Mouse (Mus musculus) macrophage (primary cell): Measurements from ENCODE around the gene Nek8. TPM values are rescaled to one million over a fixed set of nuclear protein-coding genes. Genes with fewer than 3 reads are reported as not detected.

Experiments
- H3K27ac ChIP-seq: fragments of 350-480 bp; formaldehyde crosslinking; 2 replicates; pipeline ENCODE4 v1.9.0; 2021
- H3K36me3 ChIP-seq: fragments of 350-480 bp; formaldehyde crosslinking; 2 replicates; pipeline ENCODE4 v1.9.0; 2021; ENCODE audit errors: inconsistent target
- H3K4me3 ChIP-seq: fragments of 350-480 bp; formaldehyde crosslinking; 2 replicates; pipeline ENCODE4 v1.9.0; 2021; ENCODE audit errors: inconsistent target
- H3K79me2 ChIP-seq: fragments of 350-480 bp; formaldehyde crosslinking; 2 replicates; pipeline ENCODE4 v1.9.0; 2021; ENCODE audit errors: inconsistent target
- WGBS: methylation state at CpG from one replicate; pipeline ENCODE4 v1.1.7; 2026; ENCODE audit warnings: inconsistent platforms; ENCODE audit not compliant: missing documents; 5-methylcytosine and 5-hydroxymethylcytosine counted together
- polyA plus RNA-seq: library from polyadenylated mRNA; stranded (reverse); fragments of 250-400 nt; gene quantifications from 3 replicates; pipeline ENCODE4 v1.2.4, GENCODE M21; 2018; ENCODE audit warnings: inconsistent platforms

Nek8 gene
- polyA plus RNA-seq, 1 experiment from 2014 or later, result 0.89 TPM

DNA sequence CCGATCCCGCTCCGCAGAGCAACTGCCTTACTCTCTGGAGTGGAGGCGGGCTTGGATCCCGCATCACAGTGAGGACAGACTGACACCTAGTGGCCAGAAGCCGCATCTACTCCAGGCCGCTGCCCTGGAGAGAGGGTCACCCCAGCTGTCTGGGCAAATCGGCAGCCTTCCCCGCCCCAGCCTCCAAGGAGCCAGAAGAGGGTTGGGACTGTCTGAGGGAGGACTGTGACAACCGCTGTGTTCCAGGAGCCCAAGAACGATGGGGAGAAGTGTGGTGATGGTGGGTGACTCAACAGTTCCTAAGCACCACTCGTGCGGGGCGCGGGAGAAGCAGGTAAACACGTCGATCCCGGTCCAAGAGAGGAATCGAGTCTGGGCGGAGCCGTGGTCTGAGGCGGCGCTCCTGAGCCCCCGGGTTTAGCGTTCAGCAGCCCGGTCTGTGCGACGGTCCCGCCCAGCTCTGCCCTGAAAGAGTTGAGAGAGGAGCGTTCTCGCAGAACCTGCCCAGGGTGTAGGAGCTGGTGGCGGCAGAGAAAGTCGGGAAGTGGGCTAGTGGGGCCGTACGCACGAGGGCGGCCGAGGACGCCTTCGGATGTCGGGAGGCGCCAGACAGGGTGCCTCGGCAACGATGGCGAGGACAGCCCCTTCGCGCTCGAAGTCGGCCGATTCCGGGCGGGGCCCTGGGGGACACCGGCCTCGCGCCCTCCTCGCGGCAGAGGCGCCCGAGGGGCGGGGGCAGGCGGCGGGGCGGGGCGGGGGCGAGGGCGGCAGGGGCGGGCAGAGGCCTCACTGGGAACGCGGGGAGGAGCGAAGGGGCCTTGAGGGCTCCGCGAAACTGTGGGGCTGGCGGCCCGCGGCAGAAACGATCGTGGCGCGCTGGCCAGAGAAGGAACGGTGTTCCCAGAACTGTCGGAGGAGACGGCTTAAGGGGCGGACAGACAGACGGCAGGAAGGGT, 1.7 kb upstream of the Nek8 start:
- Histone ChIP-seq H3K36me3 (peaks cover 11% of the 10 kb centered on the region; the same call in 1 of the 2 replicates), H3K4me3 (peak overlapping the region; percentile 69)
- under 1% methylated on average over 82 of the region's 84 CpGs for WGBS

DNA sequence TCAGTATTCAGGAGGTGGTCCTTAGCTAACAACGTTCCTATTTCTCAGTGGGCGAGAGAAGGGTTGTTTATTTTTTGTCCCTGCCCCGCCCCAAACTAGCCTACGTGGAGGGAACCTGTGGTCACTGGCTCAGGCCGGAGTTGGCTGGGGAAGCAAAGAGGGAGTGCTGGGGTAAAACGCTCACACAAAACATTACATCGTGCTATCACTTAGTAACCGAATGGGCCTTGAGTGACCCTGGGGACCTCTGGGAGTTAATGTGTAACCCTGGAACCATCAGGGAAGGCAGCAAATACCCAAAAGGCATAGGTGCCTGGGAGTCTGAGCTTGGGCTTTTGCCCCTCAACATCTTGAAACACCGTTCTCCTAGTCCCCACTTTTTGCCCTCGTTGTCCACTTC, 962 bp upstream of the Nek8 start:
- Histone ChIP-seq H3K36me3 (peaks cover 11% of the 10 kb centered on the region; the same call in 1 of the 2 replicates), H3K27ac (peak overlapping the region; percentile 54; the same call in 1 of the 2 replicates)
- WGBS, result 0% methylated on average over 9 of the region's 10 CpGs

More for the DNA sequence above, 1.7 kb upstream of the Nek8 start:
- H3K27ac ChIP-seq, result peak overlapping the region; percentile 54
- H3K79me2 ChIP-seq, result peaks cover 22% of the 10 kb centered on the region

DNA sequence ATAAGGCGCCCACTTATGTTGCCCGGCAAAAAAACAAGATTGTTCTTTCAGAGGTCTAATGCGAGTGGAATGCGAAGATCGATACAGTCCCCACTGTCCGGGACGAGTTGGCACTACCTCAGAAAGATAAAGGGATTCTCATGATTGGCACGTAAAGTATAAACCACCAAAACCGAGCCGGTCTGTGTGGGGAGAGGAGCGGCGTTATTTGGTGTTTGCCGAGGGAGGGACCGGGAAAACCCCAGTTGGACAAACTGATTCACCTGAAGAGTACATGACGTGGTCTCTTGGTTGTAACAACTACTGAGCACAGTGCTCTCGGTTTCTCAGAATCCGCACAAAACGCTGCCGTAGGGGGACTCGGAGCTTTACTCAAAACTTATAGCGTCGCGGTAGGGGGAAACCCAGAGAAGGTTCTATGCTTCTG, 443 bp upstream of the Nek8 start:
- peak overlapping the region; percentile 77 for H3K27ac ChIP-seq
- under 1% methylated on average over 23 of the region's 23 CpGs for WGBS
- H3K36me3 ChIP-seq, result peaks cover 11% of the 10 kb centered on the region; the same call in 1 of the 2 replicates
- H3K4me3 ChIP-seq, result peak overlapping the region; percentile 69
- peaks cover 9% of the 10 kb centered on the region for H3K79me2 ChIP-seq

More for the DNA sequence above, 962 bp upstream of the Nek8 start:
- peaks cover 14% of the 10 kb centered on the region for H3K79me2 ChIP-seq
- peak overlapping the region; percentile 69 for H3K4me3 ChIP-seq

DNA sequence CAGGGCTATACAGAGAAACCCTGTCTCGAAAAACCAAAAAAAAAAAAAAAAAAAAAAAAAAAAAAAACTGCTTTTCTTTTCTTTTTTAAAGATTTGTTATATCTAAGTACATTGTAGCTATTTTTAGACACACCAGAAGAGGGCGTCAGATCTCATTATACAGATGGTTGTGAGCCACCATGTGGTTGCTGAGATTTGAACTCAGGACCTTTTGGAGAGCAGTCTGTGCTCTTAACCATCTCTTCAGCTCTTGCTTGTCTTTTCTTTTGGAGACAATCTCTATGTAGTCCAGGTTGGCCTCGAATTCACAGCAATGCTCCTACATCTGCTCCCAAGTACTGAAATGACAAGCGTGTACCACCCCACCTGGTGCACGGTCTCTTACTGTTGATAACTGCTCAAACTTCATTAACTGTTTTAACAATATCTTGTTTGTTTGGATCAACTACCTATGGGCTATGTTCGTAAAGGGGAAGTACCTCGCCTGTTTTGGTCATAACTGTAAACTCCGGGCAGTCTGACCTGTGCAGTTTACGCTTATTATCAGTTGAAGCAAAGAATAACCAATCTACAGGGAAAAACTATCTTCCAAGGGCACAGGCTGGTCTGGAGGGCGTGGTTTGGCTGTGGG, 589 bp downstream of the Nek8 start:
- Histone ChIP-seq H3K27ac (peak overlapping the region; percentile 77), H3K79me2 (no peaks in the 10 kb centered on the region), H3K36me3 (peaks cover 8% of the 10 kb centered on the region; the same call in 1 of the 2 replicates), H3K4me3 (peak overlapping the region; percentile 69)
- WGBS, result under 1% methylated on average over 9 of the region's 10 CpGs

DNA sequence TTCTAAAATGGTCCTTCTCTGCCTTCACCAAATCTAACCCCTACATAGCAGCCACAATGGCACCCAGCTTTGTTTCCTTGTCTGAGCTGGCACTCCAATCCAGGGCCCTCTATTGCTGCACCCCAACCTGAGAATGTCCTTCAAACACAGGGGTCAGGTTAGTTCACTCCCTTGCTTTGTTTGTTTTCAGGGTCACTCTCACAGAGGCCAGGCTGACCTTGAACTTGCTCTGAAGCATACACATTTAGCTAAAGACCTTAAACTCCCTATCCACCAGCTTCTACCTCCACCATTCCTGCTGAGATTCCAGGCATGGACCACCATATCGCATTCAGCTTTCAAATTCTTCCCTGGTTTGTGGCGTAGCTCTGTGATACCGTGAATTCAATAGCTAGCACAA, 2.0 kb downstream of the Nek8 start:
- H3K36me3 ChIP-seq, result no peaks in the 10 kb centered on the region
- 97% methylated on average over 3 of the region's 3 CpGs for WGBS
- H3K79me2 ChIP-seq, result no peaks in the 10 kb centered on the region
- H3K4me3 ChIP-seq, result no peak overlapping the region
- H3K27ac ChIP-seq, result no peak overlapping the region

DNA sequence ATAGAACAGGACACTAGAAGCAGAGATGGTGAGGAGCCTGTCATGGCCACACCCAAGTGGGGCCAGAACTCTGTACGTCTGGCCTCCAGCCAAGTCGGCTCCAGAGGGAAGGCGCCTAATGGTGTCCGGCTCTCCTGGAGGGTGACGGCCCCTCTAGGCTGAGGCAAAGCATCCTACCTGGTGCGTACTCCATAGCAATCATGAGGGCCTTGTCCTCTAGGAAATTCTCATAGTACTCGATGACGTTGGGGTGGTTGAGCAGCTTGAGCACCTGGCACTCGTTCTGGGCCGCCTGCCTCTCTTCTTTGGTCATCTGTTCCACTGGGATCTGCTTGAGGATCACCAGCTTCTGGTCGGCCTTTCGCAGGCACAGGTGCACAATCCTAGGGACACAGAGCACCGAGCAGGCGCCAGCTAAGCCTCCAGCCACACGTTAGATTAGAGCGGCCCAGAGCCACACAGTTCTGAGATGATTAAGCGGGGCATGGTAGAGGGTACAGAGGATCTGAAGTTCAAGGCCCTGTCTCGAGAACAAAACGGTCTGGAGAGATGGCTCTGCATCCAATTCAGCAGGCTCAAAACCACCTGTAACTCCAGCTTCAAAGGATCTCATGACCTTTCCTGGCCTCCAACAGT, 3.6 kb downstream of the Nek8 start:
- no peak overlapping the region for H3K27ac ChIP-seq
- H3K79me2 ChIP-seq, result no peaks in the 10 kb centered on the region
- H3K4me3 ChIP-seq, result no peak overlapping the region
- WGBS, result 94% methylated on average over 19 of the region's 19 CpGs
- H3K36me3 ChIP-seq, result no peaks in the 10 kb centered on the region

DNA sequence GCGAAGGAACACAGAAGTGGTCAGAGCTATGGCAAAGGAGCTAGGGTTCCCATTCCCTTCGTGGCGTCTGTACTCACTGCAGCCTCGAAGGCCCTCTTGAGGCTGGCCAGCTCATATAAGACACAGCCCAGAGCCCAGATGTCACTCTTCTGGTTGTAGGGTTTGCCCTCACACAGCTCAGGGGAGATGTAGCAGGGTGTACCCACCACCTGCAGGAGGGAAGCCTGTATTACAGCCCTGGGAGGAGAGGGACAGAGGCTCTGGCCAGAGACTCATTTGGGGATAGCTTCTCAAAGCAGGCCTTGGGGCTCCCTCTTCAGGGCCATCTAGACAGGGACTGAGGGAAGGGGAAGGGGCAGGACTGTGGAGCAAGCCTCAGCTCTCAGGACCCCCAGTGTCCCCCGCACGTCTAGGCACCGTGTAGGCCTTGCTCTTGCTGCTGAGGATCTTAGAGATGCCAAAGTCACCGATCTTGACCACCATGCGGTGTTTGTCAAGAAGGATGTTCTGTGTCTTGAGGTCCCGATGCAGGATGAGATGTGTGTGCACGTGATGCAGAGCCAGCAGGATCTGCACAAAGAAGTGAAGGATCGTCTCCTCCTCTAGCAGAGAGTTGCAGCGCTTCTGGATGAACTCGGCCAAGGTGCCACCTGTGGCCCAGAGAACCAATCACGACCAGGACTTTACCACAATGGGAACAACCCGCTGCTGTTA, 4.3 kb downstream of the Nek8 start:
- 94% methylated on average over 16 of the region's 16 CpGs for whole genome bisulfite sequencing
- H3K36me3 ChIP-seq, result no peaks in the 10 kb centered on the region
- no peaks in the 10 kb centered on the region for H3K79me2 ChIP-seq
- no peak overlapping the region for H3K27ac ChIP-seq
- no peak overlapping the region for H3K4me3 ChIP-seq

DNA sequence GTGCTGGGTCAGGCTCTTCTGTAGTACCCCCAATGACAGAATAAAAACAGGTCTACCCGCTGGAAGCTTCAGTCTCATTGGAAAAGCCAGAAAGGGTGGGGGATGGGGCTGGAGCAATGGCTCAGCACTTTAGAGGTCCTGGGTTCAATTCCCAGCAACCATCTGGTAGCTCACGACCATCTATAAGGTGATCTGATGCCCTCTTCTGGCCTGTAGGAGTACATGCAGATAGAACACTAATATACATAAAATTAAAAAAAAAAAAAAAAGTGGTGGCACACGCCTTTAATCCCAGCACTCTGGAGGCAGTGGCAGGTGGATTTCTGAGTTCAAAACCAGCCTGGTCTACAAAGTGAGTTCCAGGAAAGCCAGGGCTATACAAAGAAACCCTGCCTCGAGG, 5.1 kb downstream of the Nek8 start:
- 84% methylated on average over 4 of the region's 4 CpGs for WGBS
- H3K36me3 ChIP-seq, result no peaks in the 10 kb centered on the region
- H3K27ac ChIP-seq, result no peak overlapping the region
- H3K79me2 ChIP-seq, result no peaks in the 10 kb centered on the region
- H3K4me3 ChIP-seq, result no peak overlapping the region

DNA sequence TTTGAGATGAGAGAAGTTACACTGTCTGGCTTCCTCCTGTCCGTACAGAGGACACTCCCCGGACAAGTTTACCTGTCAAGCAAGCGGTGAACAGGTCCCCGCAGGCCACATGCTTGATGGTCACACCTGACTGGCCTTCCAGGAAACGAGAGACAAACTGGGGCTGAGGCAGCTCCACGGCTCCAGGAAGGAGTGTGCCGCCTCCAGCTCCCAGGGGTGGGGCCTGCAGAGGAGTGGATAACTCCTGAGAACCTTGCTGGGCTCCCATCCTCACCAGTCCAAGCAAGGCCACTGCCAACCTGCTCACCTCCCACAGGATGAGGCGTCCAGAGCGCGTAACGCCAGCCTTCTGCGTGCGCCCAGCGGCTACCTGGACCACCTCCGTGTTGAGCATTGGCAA, 6.2 kb downstream of the Nek8 start:
- Histone ChIP-seq H3K79me2 (no peaks in the 10 kb centered on the region), H3K36me3 (no peaks in the 10 kb centered on the region), H3K27ac (no peak overlapping the region), H3K4me3 (no peak overlapping the region)
- 96% methylated on average over 15 of the region's 15 CpGs for WGBS

DNA sequence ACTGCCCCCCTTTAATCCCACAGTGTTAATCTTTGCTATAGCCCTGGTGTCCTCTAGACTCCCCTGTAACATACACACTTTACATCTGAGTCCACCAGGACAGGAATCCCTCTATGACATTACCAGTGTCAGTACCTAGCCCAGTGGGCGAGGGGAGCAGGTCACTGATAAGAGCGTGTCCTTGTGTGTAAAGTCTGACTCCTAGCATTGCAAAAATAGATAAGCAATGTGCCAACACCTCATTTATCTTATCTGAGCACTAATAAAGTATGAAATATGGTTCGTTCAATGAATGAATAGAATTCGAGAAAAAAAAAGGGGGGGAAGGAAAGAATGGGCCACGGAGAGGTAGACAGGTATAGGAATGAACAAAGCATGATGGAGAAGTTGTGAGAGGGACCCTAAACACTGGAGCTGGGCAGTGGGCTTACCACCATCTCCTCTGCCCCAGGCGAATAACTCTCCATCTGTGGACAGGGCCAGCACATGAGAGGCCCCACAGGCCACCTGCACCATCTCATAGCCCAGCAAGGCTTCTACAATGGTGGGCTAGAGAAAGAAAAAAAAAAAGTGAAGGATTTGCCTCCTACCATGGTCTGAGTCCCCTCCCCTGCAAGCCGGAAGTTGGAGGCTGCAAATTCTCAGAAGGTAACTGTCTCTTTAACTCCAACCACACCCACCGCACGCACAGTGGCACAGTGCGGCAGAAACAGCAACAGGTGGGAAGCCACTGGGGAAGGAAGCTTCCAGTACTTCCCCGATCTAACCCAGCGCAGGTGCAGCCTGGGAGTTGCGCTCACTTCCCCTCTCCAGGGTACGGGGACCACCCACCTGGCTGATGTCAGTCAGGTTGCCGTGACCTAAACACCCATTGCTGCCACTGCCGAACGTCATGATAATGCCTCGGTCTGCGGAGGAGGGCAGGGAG, 7.7 kb downstream of the Nek8 start:
- H3K36me3 ChIP-seq, result no peaks in the 10 kb centered on the region
- H3K27ac ChIP-seq, result no peak overlapping the region
- H3K79me2 ChIP-seq, result no peaks in the 10 kb centered on the region
- 28% methylated on average over 16 of the region's 19 CpGs for WGBS
- no peak overlapping the region for H3K4me3 ChIP-seq

DNA sequence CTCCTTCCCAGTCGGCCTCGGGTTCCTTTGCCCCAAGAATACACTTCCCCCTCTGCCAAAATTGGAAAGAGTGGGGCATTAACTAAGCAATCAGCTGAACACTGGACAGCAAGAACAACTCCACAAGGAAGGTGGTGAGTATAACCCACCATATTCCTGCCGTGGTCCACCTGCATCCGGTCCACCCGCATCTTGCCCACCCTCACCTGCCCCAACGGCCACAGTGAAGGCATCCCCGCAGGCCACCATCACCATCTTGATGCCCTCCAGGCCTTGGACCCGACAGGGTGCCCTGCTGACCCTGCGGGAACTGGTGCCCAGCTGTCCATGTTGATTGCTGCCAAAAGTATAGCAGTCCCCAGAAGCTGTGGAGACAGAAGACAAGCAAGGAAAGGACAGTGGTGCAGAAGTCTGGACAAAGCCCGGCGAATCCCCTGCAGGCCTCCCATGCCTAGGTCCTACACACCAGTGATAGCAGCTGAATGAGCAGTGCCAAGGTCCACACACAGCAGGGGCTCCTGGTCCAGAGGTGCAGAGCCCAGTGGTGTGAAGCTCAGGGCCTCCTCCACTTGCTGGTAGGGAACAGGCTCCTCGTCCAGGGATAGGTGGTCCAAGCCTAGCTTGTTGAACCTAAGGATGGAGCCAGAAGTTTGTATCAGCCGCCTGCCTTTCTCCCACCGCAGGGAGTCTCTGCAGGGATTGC, 9.1 kb downstream of the Nek8 start:
- Histone ChIP-seq H3K79me2 (no peaks in the 10 kb centered on the region), H3K36me3 (no peaks in the 10 kb centered on the region), H3K27ac (no peak overlapping the region), H3K4me3 (no peak overlapping the region)
- WGBS, result 95% methylated on average over 14 of the region's 14 CpGs

DNA sequence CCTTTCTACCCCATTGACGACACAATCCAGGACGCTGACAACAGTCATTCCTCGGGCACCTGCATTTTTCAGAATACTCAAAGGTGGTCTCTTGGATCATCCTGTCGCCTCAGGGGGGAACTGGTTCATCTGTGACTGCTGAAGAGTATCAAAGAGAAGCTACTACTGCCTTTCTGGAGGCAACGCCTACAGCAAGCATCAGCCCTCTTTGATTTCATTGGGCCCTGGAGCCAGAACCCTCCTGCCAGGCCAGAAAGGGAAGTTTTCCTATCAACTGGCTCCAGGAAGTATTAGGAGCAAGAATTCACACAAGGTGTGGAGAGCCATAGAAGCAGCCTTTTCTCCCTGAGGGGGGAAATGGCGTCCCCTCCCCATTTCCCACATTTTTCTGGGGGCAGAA, 9.8 kb downstream of the Nek8 start:
- no peaks in the 10 kb centered on the region for H3K36me3 ChIP-seq
- H3K27ac ChIP-seq, result no peak overlapping the region
- 89% methylated on average over 6 of the region's 6 CpGs for WGBS
- no peak overlapping the region for H3K4me3 ChIP-seq
- no peaks in the 10 kb centered on the region for H3K79me2 ChIP-seq

DNA sequence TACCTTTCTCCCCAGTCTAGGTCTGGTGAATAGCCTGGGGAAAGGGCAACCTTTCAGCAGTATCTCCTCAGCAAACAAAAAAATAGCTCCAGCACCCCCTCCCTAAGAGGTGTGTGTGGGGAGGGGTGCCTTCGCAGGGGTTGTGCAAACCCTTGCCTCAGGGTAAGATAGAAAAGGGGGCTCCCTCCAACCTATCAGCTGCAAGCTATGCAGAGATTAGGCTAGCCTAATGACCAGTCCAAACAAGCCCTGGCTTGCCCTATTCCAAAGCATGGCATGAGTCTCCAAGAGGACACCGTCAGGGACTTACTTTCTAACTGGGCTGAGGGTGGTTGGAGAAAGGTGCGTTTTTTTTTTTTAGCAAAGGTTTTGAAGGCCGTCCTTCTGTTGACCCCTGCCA, 10.3 kb downstream of the Nek8 start:
- H3K27ac ChIP-seq, result no peak overlapping the region
- no peak overlapping the region for H3K4me3 ChIP-seq
- no peaks in the 10 kb centered on the region for H3K36me3 ChIP-seq
- H3K79me2 ChIP-seq, result no peaks in the 10 kb centered on the region
- 90% methylated on average over 3 of the region's 4 CpGs for WGBS
